Mouse (Mus musculus): ENCODE data around the gene Scimp. TPM values are rescaled to one million over a fixed set of nuclear protein-coding genes. Genes with fewer than 3 reads are reported as not detected.

Gene Scimp
- 0.45 and 0.60 TPM in 2 replicates for polyA plus RNA-seq (2015; fragmentation: Nextera tagmentation; extraction: Ambion mirVana)

- H3K9ac ChIP-seq = no peak within 1 kb of the TSS
- no peak for ATAC-seq (replicated peaks; ENCODE audit: insufficient number of reproducible peaks, insufficient read depth, low FRiP score, low read depth)
- WGBS = 62% methylated on average over 7 of the region's 7 CpGs
These were observed at the start of gene Scimp for GRCm38 (mm10) chr11:70812365-70812764. Gene Scimp (minus strand): TSS chr11:70812586.

DNA sequence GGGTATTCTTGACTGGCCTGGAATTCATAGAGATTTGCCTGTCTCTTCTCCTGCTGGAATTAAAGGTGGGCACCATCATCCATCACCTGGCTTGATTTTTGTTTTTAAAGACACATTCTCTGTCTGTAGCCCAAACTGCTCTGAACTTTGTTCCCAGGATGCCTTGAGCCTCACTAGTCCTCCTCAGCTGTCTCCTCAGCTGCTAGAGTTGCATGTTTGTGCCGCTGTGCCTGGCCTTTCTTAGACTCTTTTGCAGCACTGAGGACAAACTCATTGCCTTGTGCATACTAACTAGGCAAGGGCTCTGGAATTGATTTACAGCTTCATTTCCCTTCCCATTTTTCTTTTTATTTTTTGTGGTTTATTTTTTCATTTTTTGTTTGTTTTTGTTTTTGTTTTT lies 48.0 kb upstream of the Scimp start:
- Histone ChIP-seq H3K36me3 (no peaks in the 10 kb centered on the region), H3K9me3 (replicated peaks) (no peaks in the 10 kb centered on the region), H3K4me2 (no peak overlapping the region), H3K4me1 (replicated peaks) (peaks cover 5% of the 10 kb centered on the region), H3K9ac (no peak overlapping the region), H3K27me3 (no peaks in the 10 kb centered on the region), H3K4me3 (no peak overlapping the region), H3K27ac (no peak overlapping the region)
- no peak for ATAC-seq (replicated peaks; ENCODE audit: insufficient number of reproducible peaks, insufficient read depth, low FRiP score, low read depth)
- 92% methylated on average over 1 of the region's 1 CpGs for WGBS

More at GRCm38 (mm10) chr11:70812365-70812764, at the start of gene Scimp:
- Histone ChIP-seq H3K4me3 (no peak within 1 kb of the TSS), H3K9me3 (replicated peaks) (no peaks in the 10 kb centered on the region), H3K27ac (no peak within 1 kb of the TSS), H3K27me3 (no peaks in the 10 kb centered on the region), H3K36me3 (no peaks in the 10 kb centered on the region), H3K4me2 (no peak within 1 kb of the TSS), H3K4me1 (replicated peaks) (no peaks in the 10 kb centered on the region)

GRCm38 (mm10) chr11:70846029-70846428 lies 33.6 kb upstream of the Scimp start:
- H3K4me3 ChIP-seq = peak overlapping the region; percentile 95
- no peak overlapping the region for H3K9ac ChIP-seq
- peaks cover 19% of the 10 kb centered on the region for H3K4me1 ChIP-seq (replicated peaks)
- H3K36me3 ChIP-seq = no peaks in the 10 kb centered on the region
- H3K27me3 ChIP-seq = no peaks in the 10 kb centered on the region
- WGBS = 32% methylated on average over 2 of the region's 2 CpGs
- no peak overlapping the region for H3K27ac ChIP-seq
- H3K4me2 ChIP-seq = peak overlapping the region; percentile 81
- no peaks in the 10 kb centered on the region for H3K9me3 ChIP-seq (replicated peaks)
- ATAC-seq (replicated peaks; ENCODE audit: insufficient number of reproducible peaks, insufficient read depth, low FRiP score, low read depth) = no peak

- H3K9me3 ChIP-seq (replicated peaks) = no peaks in the 10 kb centered on the region
- WGBS = 4% methylated on average over 19 of the region's 19 CpGs
- H3K9ac ChIP-seq = peak overlapping the region; percentile 85
- peak overlapping the region; percentile 88 for H3K27ac ChIP-seq
- peak overlapping the region; percentile 95 for H3K4me3 ChIP-seq
- H3K27me3 ChIP-seq = no peaks in the 10 kb centered on the region
- H3K36me3 ChIP-seq = no peaks in the 10 kb centered on the region
- H3K4me1 ChIP-seq (replicated peaks) = peaks cover 19% of the 10 kb centered on the region
- peak overlapping the region; percentile 81 for H3K4me2 ChIP-seq
- ATAC-seq (replicated peaks; ENCODE audit: insufficient number of reproducible peaks, insufficient read depth, low FRiP score, low read depth) = no peak
These were observed 33.1 kb upstream of the Scimp start for GRCm38 (mm10) chr11:70845457-70845978.

DNA sequence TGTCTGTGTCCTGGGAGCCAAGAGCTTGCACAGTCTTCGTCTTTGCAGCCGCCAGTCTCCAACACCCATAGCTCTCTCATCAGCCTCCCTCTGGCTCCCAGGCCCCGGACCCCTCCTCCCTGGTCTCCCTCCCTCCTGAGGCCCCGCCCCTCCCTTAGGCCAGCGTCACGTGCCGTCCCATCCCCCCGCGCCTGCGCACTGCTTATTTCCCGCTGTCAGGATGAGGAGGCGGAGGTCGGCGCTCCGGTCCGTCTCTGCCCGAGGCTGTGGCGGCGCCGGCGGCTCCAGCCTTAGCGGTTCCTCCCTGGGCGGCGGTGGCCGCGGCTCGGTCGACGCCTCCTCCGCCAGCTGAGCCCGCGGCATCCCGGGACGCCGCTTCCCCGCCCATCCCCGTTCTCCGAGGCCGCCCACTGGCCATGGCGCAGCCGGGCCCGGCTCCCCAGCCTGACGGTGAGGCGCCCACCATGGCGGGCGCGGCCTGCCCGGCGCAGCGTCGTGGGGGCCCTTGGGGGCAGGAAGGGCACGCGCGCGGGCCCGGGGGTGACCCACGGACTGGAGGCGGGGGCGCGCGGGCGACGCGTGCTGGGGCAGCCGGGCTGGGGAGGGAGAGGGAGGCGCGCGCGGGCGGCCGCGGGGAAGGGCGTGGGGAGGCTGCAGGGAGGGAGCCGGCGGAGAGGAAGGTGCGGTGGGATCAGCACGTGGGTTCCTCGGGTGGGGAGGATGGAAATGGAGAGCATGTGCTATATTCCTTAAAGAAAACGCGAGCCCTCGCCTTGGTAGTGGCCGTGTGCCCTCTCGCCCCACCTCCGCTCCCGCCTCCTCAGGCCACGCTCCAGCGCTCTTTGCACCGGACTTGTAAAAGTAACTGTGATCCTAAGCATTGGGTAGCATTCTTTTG lies 32.4 kb upstream of the Scimp start, which contains the start of gene Rabep1:
Rabep1 (plus strand) TSS at position 220 of the 898 bp plus-strand sequence.
- Histone ChIP-seq H3K4me1 (replicated peaks) (peaks cover 19% of the 10 kb centered on the region), H3K36me3 (no peaks in the 10 kb centered on the region), H3K9me3 (replicated peaks) (no peaks in the 10 kb centered on the region), H3K27me3 (no peaks in the 10 kb centered on the region), H3K9ac (peak within 1 kb of the TSS; percentile 85), H3K27ac (peak within 1 kb of the TSS; percentile 88), H3K4me3 (peak within 1 kb of the TSS; percentile 95), H3K4me2 (peak within 1 kb of the TSS; percentile 81)
- ATAC-seq (replicated peaks; ENCODE audit: insufficient number of reproducible peaks, insufficient read depth, low FRiP score, low read depth) = peak; percentile 97
- under 1% methylated on average over 74 of the region's 88 CpGs for WGBS

DNA sequence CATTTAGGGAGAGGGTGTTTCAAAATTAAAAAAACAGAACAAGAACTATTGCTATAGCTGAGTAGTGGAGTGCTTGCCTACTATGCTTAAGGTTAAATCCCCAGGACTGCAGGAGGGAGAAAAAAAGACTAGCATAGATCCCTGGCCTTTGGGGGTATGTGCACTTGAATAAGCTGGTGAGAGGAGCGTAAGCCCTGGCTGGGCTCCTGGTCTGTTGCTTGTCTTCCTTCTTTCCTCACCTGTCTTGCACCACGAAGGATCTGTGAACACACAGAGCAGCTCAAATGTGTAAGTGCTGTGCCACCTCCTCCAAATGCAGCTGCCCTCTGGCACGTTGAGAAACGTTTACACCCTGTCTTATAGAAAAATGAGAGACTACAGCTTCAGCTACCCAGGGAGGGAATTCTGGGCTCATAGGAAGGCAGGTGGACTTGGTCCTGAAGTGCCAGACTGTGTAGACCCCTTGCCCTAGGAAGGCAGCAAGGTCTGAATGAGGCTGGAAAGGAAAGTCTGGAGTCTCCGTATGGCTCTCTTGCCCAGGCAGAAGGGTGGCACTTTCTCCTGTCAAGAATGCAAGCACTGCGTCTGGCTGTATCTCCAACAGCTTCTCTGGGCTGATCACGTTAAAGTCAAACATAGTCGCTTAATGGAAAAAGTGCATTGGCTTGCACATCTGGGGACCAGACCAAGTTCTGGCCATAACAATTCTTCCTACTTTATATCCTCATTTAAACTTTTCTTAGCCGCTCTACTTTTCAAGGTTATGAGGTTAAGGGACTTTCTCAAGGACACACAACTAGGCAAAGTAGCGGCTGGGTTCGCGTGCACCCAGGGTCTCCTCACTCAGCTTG lies 31.5 kb upstream of the Scimp start:
- H3K4me1 ChIP-seq (replicated peaks) = peaks cover 19% of the 10 kb centered on the region
- H3K27ac ChIP-seq = peak overlapping the region; percentile 88
- ATAC-seq (replicated peaks; ENCODE audit: insufficient number of reproducible peaks, insufficient read depth, low FRiP score, low read depth) = no peak
- peak overlapping the region; percentile 81 for H3K4me2 ChIP-seq
- WGBS = 13% methylated on average over 12 of the region's 12 CpGs
- H3K27me3 ChIP-seq = no peaks in the 10 kb centered on the region
- H3K36me3 ChIP-seq = no peaks in the 10 kb centered on the region
- H3K9me3 ChIP-seq (replicated peaks) = no peaks in the 10 kb centered on the region
- H3K9ac ChIP-seq = peak overlapping the region; percentile 48; the same call in 1 of the 2 replicates
- peak overlapping the region; percentile 95 for H3K4me3 ChIP-seq

DNA sequence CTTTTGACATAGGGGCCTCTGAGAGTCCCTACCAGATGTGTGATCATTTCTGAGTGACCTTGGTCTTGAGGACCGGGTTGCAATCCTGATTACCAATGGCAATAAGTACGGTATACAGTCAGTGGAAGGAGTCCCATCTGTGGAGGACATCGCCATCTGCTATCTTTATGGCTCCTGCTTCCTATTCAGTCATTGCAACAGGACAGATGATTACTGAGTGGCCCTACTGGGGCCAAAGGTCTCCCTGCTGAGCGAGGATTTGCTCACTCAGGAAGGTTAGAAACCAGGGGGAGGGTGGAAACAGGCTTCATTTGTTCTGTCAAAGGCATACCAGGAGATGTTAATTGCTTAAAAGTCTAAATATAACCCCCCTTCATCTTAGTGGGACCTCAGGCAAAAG lies 30.6 kb upstream of the Scimp start:
- Histone ChIP-seq H3K9me3 (replicated peaks) (no peaks in the 10 kb centered on the region), H3K4me2 (no peak overlapping the region), H3K4me3 (no peak overlapping the region), H3K27me3 (no peaks in the 10 kb centered on the region), H3K27ac (no peak overlapping the region), H3K4me1 (replicated peaks) (peaks cover 19% of the 10 kb centered on the region), H3K9ac (no peak overlapping the region), H3K36me3 (no peaks in the 10 kb centered on the region)
- WGBS = 59% methylated on average over 4 of the region's 4 CpGs
- no peak for ATAC-seq (replicated peaks; ENCODE audit: insufficient number of reproducible peaks, insufficient read depth, low FRiP score, low read depth)

DNA sequence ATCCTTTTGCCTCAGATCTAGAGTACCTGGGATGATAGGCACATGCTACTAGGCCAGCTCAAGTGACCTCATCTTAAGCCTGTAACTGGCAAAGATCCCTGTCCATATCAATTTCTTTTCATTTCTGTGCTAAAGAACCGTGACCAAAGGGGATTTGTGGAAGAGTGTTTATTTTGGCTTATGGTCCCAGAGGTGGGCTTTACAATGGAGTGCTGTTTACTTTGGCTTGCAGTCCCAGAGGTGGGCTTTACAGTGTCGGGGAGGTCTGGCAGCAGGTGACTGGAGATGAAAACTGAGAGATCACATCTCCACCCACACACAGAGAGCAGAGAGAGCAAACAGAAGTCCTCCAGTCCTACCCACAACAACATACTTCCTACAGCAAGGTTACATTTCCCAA lies 26.2 kb upstream of the Scimp start:
- WGBS = 44% methylated on average over 2 of the region's 2 CpGs
- no peak overlapping the region for H3K9ac ChIP-seq
- no peak overlapping the region for H3K4me2 ChIP-seq

GRCm38 (mm10) chr11:70837031-70837430 lies 24.6 kb upstream of the Scimp start:
- Histone ChIP-seq H3K9me3 (replicated peaks) (no peaks in the 10 kb centered on the region), H3K4me1 (replicated peaks) (no peaks in the 10 kb centered on the region), H3K27me3 (no peaks in the 10 kb centered on the region), H3K36me3 (no peaks in the 10 kb centered on the region), H3K27ac (no peak overlapping the region), H3K9ac (no peak overlapping the region), H3K4me2 (no peak overlapping the region), H3K4me3 (no peak overlapping the region)
- WGBS = 90% methylated on average over 3 of the region's 3 CpGs
- ATAC-seq (replicated peaks; ENCODE audit: insufficient number of reproducible peaks, insufficient read depth, low FRiP score, low read depth) = no peak

More for the DNA sequence above, 26.2 kb upstream of the Scimp start:
- no peak overlapping the region for H3K27ac ChIP-seq
- no peaks in the 10 kb centered on the region for H3K9me3 ChIP-seq (replicated peaks)
- H3K27me3 ChIP-seq = no peaks in the 10 kb centered on the region
- peaks cover under 1% of the 10 kb centered on the region; the same call in 1 of the 2 replicates for H3K4me1 ChIP-seq (replicated peaks)
- H3K4me3 ChIP-seq = no peak overlapping the region
- no peaks in the 10 kb centered on the region for H3K36me3 ChIP-seq
- ATAC-seq (replicated peaks; ENCODE audit: insufficient number of reproducible peaks, insufficient read depth, low FRiP score, low read depth) = no peak

- no peak for ATAC-seq (replicated peaks; ENCODE audit: insufficient number of reproducible peaks, insufficient read depth, low FRiP score, low read depth)
- H3K9me3 ChIP-seq (replicated peaks) = no peaks in the 10 kb centered on the region
- H3K4me3 ChIP-seq = no peak overlapping the region
- no peak overlapping the region for H3K9ac ChIP-seq
- 57% methylated on average over 6 of the region's 6 CpGs for WGBS
- no peak overlapping the region for H3K4me2 ChIP-seq
- no peaks in the 10 kb centered on the region for H3K36me3 ChIP-seq
- H3K27me3 ChIP-seq = no peaks in the 10 kb centered on the region
- H3K4me1 ChIP-seq (replicated peaks) = no peaks in the 10 kb centered on the region
- no peak overlapping the region for H3K27ac ChIP-seq
These were observed 23.0 kb upstream of the Scimp start for GRCm38 (mm10) chr11:70835381-70835831.

GRCm38 (mm10) chr11:70833831-70834230 lies 21.4 kb upstream of the Scimp start:
- no peak for ATAC-seq (replicated peaks; ENCODE audit: insufficient number of reproducible peaks, insufficient read depth, low FRiP score, low read depth)
- 78% methylated on average over 3 of the region's 3 CpGs for WGBS
- no peaks in the 10 kb centered on the region for H3K36me3 ChIP-seq

More at GRCm38 (mm10) chr11:70833831-70834230, 21.4 kb upstream of the Scimp start:
- Histone ChIP-seq H3K27me3 (no peaks in the 10 kb centered on the region), H3K9me3 (replicated peaks) (no peaks in the 10 kb centered on the region), H3K4me3 (no peak overlapping the region), H3K27ac (no peak overlapping the region), H3K4me1 (replicated peaks) (no peaks in the 10 kb centered on the region), H3K9ac (no peak overlapping the region), H3K4me2 (no peak overlapping the region)
